Mouse (Mus musculus): ENCODE measurements at regions not wholly inside any gene's neighbourhood (a gene's known extent, or its start where the extent isn't known, plus 50 kb on each side); places are given as distances from the start of the nearest gene placed in this dataset.

GRCm38 (mm10) chr17:7443822-7444221 lies 58.6 kb upstream of the Unc93a2 start:
- TF ChIP-seq CTCF (IDR thresholded peaks at IDR 0.05 in 2 of 3, conservative IDR thresholded peaks at IDR 0.05 in 1 of 3; ENCODE audit: control insufficient read depth in 1 of 3, insufficient read depth in 1 of 3, low read depth in 2 of 3, low read length in 3 of 3, poor library complexity in 1 of 3, severe bottlenecking in 1 of 3): peak in 2 of 3 experiments; percentile 50 to 58; a peak in 3 of 6 replicates
- TF ChIP-seq ZNF384 (IDR thresholded peaks at IDR 0.05; ENCODE audit: low read depth, low read length): no peak
- TF ChIP-seq TAL1 (IDR thresholded peaks at IDR 0.05; ENCODE audit: low read length): no peak
- no peak for TF ChIP-seq MYC (IDR thresholded peaks at IDR 0.05; ENCODE audit: low read depth, low read length)
- no peak for TF ChIP-seq EP300 (IDR thresholded peaks at IDR 0.05; ENCODE audit: low read depth in 1 of 2, low read length in 2 of 2)
